Mouse (Mus musculus): Measurements from ENCODE around the gene Zfand2b. TPM values are rescaled to one million over a fixed set of nuclear protein-coding genes. Genes with fewer than 3 reads are reported as not detected.

Zfand2b gene
- polyA plus RNA-seq (2014; fragmentation: Nextera tagmentation; extraction: Ambion mirVana) = 31.7 and 38.3 TPM in 2 replicates

GRCm38 (mm10) chr1:75168472-75169464 lies at the start of gene Zfand2b:
TSS of gene Zfand2b (plus strand) at chr1:75168646.
- Histone ChIP-seq H3K4me3 (ENCODE audit: low read depth, low read length) (peak within 1 kb of the TSS; percentile 55), H3K4me2 (ENCODE audit: low read depth) (peak within 1 kb of the TSS; percentile 64), H3K36me3 (ENCODE audit: control insufficient read depth, insufficient read depth, low read length) (peaks cover 18% of the 10 kb centered on the region), H3K27ac (ENCODE audit: low read depth, low read length) (no peak within 1 kb of the TSS), H3K27me3 (ENCODE audit: control insufficient read depth, insufficient read depth, low read length) (no peaks in the 10 kb centered on the region), H3K4me1 (ENCODE audit: control insufficient read depth, insufficient read depth, low read length) (peaks cover 8% of the 10 kb centered on the region; the same call in 1 of the 2 replicates), H3K9ac (ENCODE audit: low read length) (peak within 1 kb of the TSS; percentile 54), H3K9me3 (ENCODE audit: control insufficient read depth, low read length) (no peaks in the 10 kb centered on the region)
- under 1% methylated on average over 57 of the region's 59 CpGs for WGBS
- DNase-seq (ENCODE audit: low spot score) (peak; percentile 98), ATAC-seq (ENCODE audit: insufficient read depth, low FRiP score, low TSS enrichment) (peak; percentile 98)

- H3K36me3 ChIP-seq (ENCODE audit: control insufficient read depth, insufficient read depth, low read length) = no peaks in the 10 kb centered on the region
- H3K4me1 ChIP-seq (ENCODE audit: control insufficient read depth, insufficient read depth, low read length) = no peaks in the 10 kb centered on the region
- DNase-seq (ENCODE audit: low spot score) = no peak
- no peak overlapping the region for H3K9ac ChIP-seq (ENCODE audit: low read length)
- H3K27me3 ChIP-seq (ENCODE audit: control insufficient read depth, insufficient read depth, low read length) = no peaks in the 10 kb centered on the region
- WGBS = 83% methylated on average over 3 of the region's 3 CpGs
- H3K4me3 ChIP-seq (ENCODE audit: low read depth, low read length) = no peak overlapping the region
- H3K9me3 ChIP-seq (ENCODE audit: control insufficient read depth, low read length) = no peaks in the 10 kb centered on the region
- H3K4me2 ChIP-seq (ENCODE audit: low read depth) = no peak overlapping the region
- ATAC-seq (ENCODE audit: insufficient read depth, low FRiP score, low TSS enrichment) = no peak
- no peak overlapping the region for H3K27ac ChIP-seq (ENCODE audit: low read depth, low read length)
Measured at GRCm38 (mm10) chr1:75122211-75122610, 46.2 kb upstream of the Zfand2b start.

- Histone ChIP-seq H3K4me1 (ENCODE audit: control insufficient read depth, insufficient read depth, low read length) (no peaks in the 10 kb centered on the region), H3K27me3 (ENCODE audit: control insufficient read depth, insufficient read depth, low read length) (no peaks in the 10 kb centered on the region), H3K27ac (ENCODE audit: low read depth, low read length) (peak within 1 kb of the TSS; percentile 86), H3K9me3 (ENCODE audit: control insufficient read depth, low read length) (no peaks in the 10 kb centered on the region), H3K4me3 (ENCODE audit: low read depth, low read length) (peak within 1 kb of the TSS; percentile 48), H3K4me2 (ENCODE audit: low read depth) (peak within 1 kb of the TSS; percentile 50), H3K36me3 (ENCODE audit: control insufficient read depth, insufficient read depth, low read length) (no peaks in the 10 kb centered on the region), H3K9ac (ENCODE audit: low read length) (peak within 1 kb of the TSS; percentile 58)
- peak; percentile 93 for ATAC-seq (ENCODE audit: insufficient read depth, low FRiP score, low TSS enrichment)
- DNase-seq (ENCODE audit: low spot score) = peak; percentile 99
- 2% methylated on average over 56 of the region's 56 CpGs for WGBS
Measured at GRCm38 (mm10) chr1:75124346-75125321, 43.8 kb upstream of the Zfand2b start, which contains the start of gene Nhej1. TSS of gene Nhej1 (minus strand) at chr1:75125200.

GRCm38 (mm10) chr1:75125418-75125817 lies 43.0 kb upstream of the Zfand2b start:
- ATAC-seq (ENCODE audit: insufficient read depth, low FRiP score, low TSS enrichment) (no peak), DNase-seq (ENCODE audit: low spot score) (no peak)
- Histone ChIP-seq H3K4me1 (ENCODE audit: control insufficient read depth, insufficient read depth, low read length) (no peaks in the 10 kb centered on the region), H3K27me3 (ENCODE audit: control insufficient read depth, insufficient read depth, low read length) (no peaks in the 10 kb centered on the region), H3K9ac (ENCODE audit: low read length) (peak overlapping the region; percentile 3; the same call in 1 of the 2 replicates), H3K27ac (ENCODE audit: low read depth, low read length) (no peak overlapping the region), H3K4me3 (ENCODE audit: low read depth, low read length) (peak overlapping the region; percentile 48), H3K9me3 (ENCODE audit: control insufficient read depth, low read length) (no peaks in the 10 kb centered on the region), H3K4me2 (ENCODE audit: low read depth) (peak overlapping the region; percentile 50), H3K36me3 (ENCODE audit: control insufficient read depth, insufficient read depth, low read length) (no peaks in the 10 kb centered on the region)
- WGBS = 42% methylated on average over 5 of the region's 5 CpGs

GRCm38 (mm10) chr1:75128641-75129040 lies 39.8 kb upstream of the Zfand2b start:
- H3K9me3 ChIP-seq (ENCODE audit: control insufficient read depth, low read length) = no peaks in the 10 kb centered on the region
- no peak overlapping the region for H3K9ac ChIP-seq (ENCODE audit: low read length)
- 77% methylated on average over 3 of the region's 3 CpGs for WGBS
- H3K4me2 ChIP-seq (ENCODE audit: low read depth) = no peak overlapping the region
- H3K4me1 ChIP-seq (ENCODE audit: control insufficient read depth, insufficient read depth, low read length) = no peaks in the 10 kb centered on the region
- no peak for DNase-seq (ENCODE audit: low spot score)
- no peak overlapping the region for H3K27ac ChIP-seq (ENCODE audit: low read depth, low read length)
- H3K4me3 ChIP-seq (ENCODE audit: low read depth, low read length) = no peak overlapping the region
- no peaks in the 10 kb centered on the region for H3K36me3 ChIP-seq (ENCODE audit: control insufficient read depth, insufficient read depth, low read length)
- no peak for ATAC-seq (ENCODE audit: insufficient read depth, low FRiP score, low TSS enrichment)
- H3K27me3 ChIP-seq (ENCODE audit: control insufficient read depth, insufficient read depth, low read length) = no peaks in the 10 kb centered on the region

DNA sequence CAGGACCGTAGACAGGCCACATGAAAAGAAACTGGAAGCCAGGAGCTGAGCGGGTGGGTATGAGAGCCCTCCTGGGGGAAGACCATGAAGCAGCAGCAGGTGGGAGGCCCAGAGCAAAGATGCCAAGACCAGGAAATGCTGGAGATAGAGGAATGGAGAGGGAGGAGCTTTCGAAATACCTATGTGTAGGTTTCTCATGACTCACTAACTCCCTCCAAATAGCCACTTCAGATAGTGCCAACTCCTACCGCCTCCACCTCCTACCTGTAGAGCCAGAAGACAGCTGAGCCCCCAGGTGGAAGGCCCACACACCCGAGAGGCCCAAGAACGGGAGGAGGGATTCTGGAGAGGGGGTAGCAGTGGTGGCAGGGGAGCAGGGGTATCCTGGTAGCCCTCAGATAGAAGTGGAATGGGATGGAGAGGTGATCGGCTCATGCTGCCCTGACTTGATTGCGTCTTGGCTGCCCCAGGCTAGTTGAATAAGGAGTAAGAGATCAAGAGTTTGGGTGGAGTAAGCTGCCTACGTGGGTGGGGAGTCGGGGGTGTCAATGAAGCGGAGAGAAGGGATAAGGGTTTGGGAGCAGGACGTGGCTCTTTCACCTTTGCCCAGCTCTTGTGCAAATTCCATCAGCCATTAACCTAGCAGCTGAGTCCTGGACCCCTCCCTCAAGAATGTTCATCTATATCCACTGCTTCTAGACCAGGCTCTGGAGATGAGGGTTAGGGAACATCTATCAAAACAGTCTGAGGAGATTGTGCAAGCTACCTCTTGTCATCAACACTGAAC lies 34.8 kb upstream of the Zfand2b start, which contains the start of gene Slc23a3:
Slc23a3 (minus strand) TSS at position 470 of the 787 bp plus-strand sequence.
- Histone ChIP-seq H3K4me2 (ENCODE audit: low read depth) (no peak within 1 kb of the TSS), H3K36me3 (ENCODE audit: control insufficient read depth, insufficient read depth, low read length) (peaks cover 7% of the 10 kb centered on the region; the same call in 1 of the 2 replicates), H3K27me3 (ENCODE audit: control insufficient read depth, insufficient read depth, low read length) (no peaks in the 10 kb centered on the region), H3K9me3 (ENCODE audit: control insufficient read depth, low read length) (no peaks in the 10 kb centered on the region), H3K27ac (ENCODE audit: low read depth, low read length) (no peak within 1 kb of the TSS), H3K4me3 (ENCODE audit: low read depth, low read length) (no peak within 1 kb of the TSS), H3K4me1 (ENCODE audit: control insufficient read depth, insufficient read depth, low read length) (no peaks in the 10 kb centered on the region), H3K9ac (ENCODE audit: low read length) (no peak within 1 kb of the TSS; the same call in 1 of the 2 replicates)
- 70% methylated on average over 12 of the region's 12 CpGs for WGBS
- no peak for ATAC-seq (ENCODE audit: insufficient read depth, low FRiP score, low TSS enrichment)
- DNase-seq (ENCODE audit: low spot score) = no peak

GRCm38 (mm10) chr1:75136293-75136692 lies 32.2 kb upstream of the Zfand2b start:
- no peak overlapping the region for H3K27ac ChIP-seq (ENCODE audit: low read depth, low read length)
- DNase-seq (ENCODE audit: low spot score) (no peak), ATAC-seq (ENCODE audit: insufficient read depth, low FRiP score, low TSS enrichment) (no peak)
- H3K4me3 ChIP-seq (ENCODE audit: low read depth, low read length) = no peak overlapping the region
- H3K4me2 ChIP-seq (ENCODE audit: low read depth) = no peak overlapping the region
- no peak overlapping the region for H3K9ac ChIP-seq (ENCODE audit: low read length)
- no peaks in the 10 kb centered on the region for H3K27me3 ChIP-seq (ENCODE audit: control insufficient read depth, insufficient read depth, low read length)
- H3K4me1 ChIP-seq (ENCODE audit: control insufficient read depth, insufficient read depth, low read length) = peaks cover 11% of the 10 kb centered on the region; the same call in 1 of the 2 replicates
- WGBS = 77% methylated on average over 6 of the region's 6 CpGs
- H3K9me3 ChIP-seq (ENCODE audit: control insufficient read depth, low read length) = no peaks in the 10 kb centered on the region
- H3K36me3 ChIP-seq (ENCODE audit: control insufficient read depth, insufficient read depth, low read length) = peaks cover 7% of the 10 kb centered on the region; the same call in 1 of the 2 replicates
